Mouse (Mus musculus) megakaryocyte, embryonic 14.5 days (primary cell): Measurements from ENCODE around the gene Nup107.

Source experiments
- FLI1 ChIP-seq: IDR thresholded peaks from 2 replicates; pipeline ENCODE4 v1.6.1; 2012; ENCODE audit warnings: low read length, inconsistent platforms, mixed read lengths
- GATA1 ChIP-seq: IDR thresholded peaks from 3 replicates; pipeline ENCODE4 v1.6.1; 2012; ENCODE audit warnings: mixed read lengths, low read length, inconsistent platforms, borderline replicate concordance

DNA sequence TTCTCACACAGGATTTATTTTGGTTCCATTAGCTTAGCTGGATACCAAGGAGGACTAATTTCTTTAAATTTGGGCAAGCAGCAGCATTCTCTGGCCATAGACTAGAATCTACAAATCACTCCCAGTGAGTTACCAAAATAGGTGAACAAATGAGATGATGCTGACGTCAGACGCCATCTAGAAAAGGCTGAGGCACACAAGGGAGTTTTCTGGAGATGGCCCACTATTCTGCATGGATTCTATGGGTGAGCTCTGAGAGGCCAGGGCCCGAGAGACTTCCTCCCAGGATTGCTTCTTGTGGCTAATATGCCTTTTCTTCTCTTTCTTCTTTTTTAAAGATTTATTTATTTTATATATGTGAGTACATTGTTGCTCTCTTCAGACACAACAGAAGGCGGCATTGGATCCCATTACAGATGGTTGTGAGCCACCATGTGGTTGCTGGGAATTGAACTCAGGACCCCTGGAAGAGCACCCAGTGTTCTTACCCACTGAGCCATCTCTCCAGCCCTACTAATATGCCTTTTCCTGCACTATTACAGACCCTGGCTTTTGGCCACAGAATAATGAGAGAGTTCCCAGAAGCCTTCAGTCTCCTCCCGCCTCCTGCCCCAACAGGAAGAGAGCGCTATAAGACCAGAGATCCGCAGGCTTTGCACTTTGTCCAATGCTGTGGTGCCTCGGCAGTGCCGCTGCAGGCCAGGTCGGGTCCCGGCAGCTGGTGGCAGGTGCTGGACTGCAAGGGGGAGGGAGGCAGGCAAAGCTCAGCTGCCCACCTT, 27.2 kb downstream of the Nup107 start:
- no peak for TF ChIP-seq GATA1
- TF ChIP-seq FLI1: no peak
